Mouse (Mus musculus): ENCODE measurements at regions not wholly inside any gene's neighbourhood (a gene's known extent, or its start where the extent isn't known, plus 50 kb on each side); places are given as distances from the start of the nearest gene placed in this dataset.

DNA sequence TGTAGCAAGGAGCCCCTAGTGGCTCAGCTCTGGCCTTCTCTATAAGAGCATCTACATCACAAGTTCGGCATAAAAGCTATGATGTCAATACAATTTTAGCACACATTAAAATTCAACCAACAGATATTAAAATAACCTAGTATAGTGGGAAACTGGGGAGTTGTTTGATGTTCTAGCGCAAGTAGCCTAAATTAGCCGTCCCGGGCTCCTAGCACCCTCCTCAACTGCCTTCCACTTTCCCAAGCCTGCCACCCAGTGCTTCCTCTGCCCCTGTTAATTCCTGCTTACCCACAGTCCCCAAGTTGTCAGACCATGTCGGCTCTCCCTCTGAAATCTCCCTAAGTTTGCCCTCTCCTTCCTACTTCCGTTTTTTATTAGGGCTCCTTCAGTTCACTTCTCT, 154.2 kb upstream of the Trhde start:
- TF ChIP-seq CTCF (conservative IDR thresholded peaks at IDR 0.05; ENCODE audit: low read length): no peak
- TF ChIP-seq NANOG (IDR thresholded peaks at IDR 0.05; ENCODE audit: borderline replicate concordance, low read length): no peak
- no peak for TF ChIP-seq POU5F1 (IDR thresholded peaks at IDR 0.05; ENCODE audit: borderline replicate concordance, low read length)

All from E14TG2a.4 (cell line).